Mouse (Mus musculus) stomach, postnatal 0 days (tissue): Measurements from ENCODE around the gene Ermard. TPM values are rescaled to one million over a fixed set of nuclear protein-coding genes. Genes with fewer than 3 reads are reported as not detected.

Experiments used
- ATAC-seq: fragments of 200-750 bp; cut with Nextera tagmentation; 2 replicates; pipeline ENCODE4 v1.8.0; 2017; ENCODE audit not compliant: low FRiP score, low TSS enrichment
- DNase-seq: peaks from one replicate; pipeline ENCODE4 v3.0.0-alpha.2; 2016; ENCODE audit warnings: low spot score
- H3K27ac ChIP-seq: fragments of 300-500 bp; sonication (generic); replicated peaks from 2 replicates; pipeline ENCODE4 v1.5.1; 2014; ENCODE audit warnings: mild to moderate bottlenecking, control low read depth
- H3K27me3 ChIP-seq: fragments of 300-500 bp; sonication (generic); 2 replicates; pipeline ENCODE4 v1.6.1; 2014; ENCODE audit warnings: low read length; ENCODE audit not compliant: control insufficient read depth, insufficient read depth
- H3K36me3 ChIP-seq: fragments of 300-500 bp; sonication (generic); 2 replicates; pipeline ENCODE4 v1.6.1; 2014; ENCODE audit warnings: low read length, mixed read lengths; ENCODE audit not compliant: control insufficient read depth, insufficient read depth
- H3K4me1 ChIP-seq: fragments of 300-500 bp; sonication (generic); replicated peaks from 2 replicates; pipeline ENCODE4 v1.6.1; 2014; ENCODE audit warnings: antibody characterized with exemption; ENCODE audit not compliant: control insufficient read depth, insufficient read depth
- H3K4me2 ChIP-seq: fragments of 300-500 bp; sonication (generic); replicated peaks from 2 replicates; pipeline ENCODE4 v1.6.1; 2014; ENCODE audit warnings: low read depth, mild to moderate bottlenecking, control low read depth, moderate library complexity
- H3K4me3 ChIP-seq: fragments of 300-500 bp; sonication (generic); 2 replicates; pipeline ENCODE4 v1.5.1; 2014; ENCODE audit warnings: low read depth, low read length, control low read depth
- H3K9ac ChIP-seq: fragments of 300-500 bp; sonication (generic); 2 replicates; pipeline ENCODE4 v1.6.1; 2014; ENCODE audit warnings: mild to moderate bottlenecking, low read length, control low read depth, mixed read lengths
- H3K9me3 ChIP-seq: fragments of 300-500 bp; sonication (generic); 2 replicates; pipeline ENCODE4 v1.6.1; 2016; ENCODE audit warnings: low read length; ENCODE audit not compliant: control insufficient read depth
- CTCF ChIP-seq: IDR thresholded peaks from 2 replicates; pipeline ENCODE4 v1.5.1; 2016; ENCODE audit warnings: antibody characterized with exemption, low read depth, mild to moderate bottlenecking, moderate library complexity
- EP300 ChIP-seq: optimal IDR thresholded peaks from 2 replicates; pipeline ENCODE3; 2016; ENCODE audit warnings: antibody characterized with exemption
- WGBS: fragments of 180-500 bp; shearing (Covaris S2); extraction: QIAGEN DNeasy Blood & Tissue Kit; methylation state at CpG from one replicate; pipeline ENCODE4 v1.1.7; 2014; 5-methylcytosine and 5-hydroxymethylcytosine counted together
- polyA plus RNA-seq: library from polyadenylated mRNA; unstranded; fragments of >200 nt; fragmentation: Nextera tagmentation; extraction: Ambion mirVana; gene quantifications from 2 replicates; pipeline ENCODE4 v1.2.1, GENCODE M21; 2015

Ermard gene
- polyA plus RNA-seq, 1 experiment from 2014 or later = 33.3 TPM

GRCm38 (mm10) chr17:15084226-15084848 is 43.3 kb downstream of the Ermard start:
- WGBS = 67% methylated on average over 13 of the region's 13 CpGs
- DNase-seq (no peak), ATAC-seq (peak; percentile 30; the same call in 1 of the 2 replicates)

GRCm38 (mm10) chr17:15085006-15085405 is 44.0 kb downstream of the Ermard start:
- 57% methylated on average over 2 of the region's 2 CpGs for WGBS

More at GRCm38 (mm10) chr17:15084226-15084848, 43.3 kb downstream of the Ermard start:
- H3K9me3 ChIP-seq = no peaks in the 10 kb centered on the region
- H3K9ac ChIP-seq = no peak overlapping the region
- H3K4me2 ChIP-seq = no peak overlapping the region
- H3K27ac ChIP-seq = no peak overlapping the region
- TF ChIP-seq CTCF = no peak
- TF ChIP-seq EP300 = no peak
- no peaks in the 10 kb centered on the region for H3K4me1 ChIP-seq
- H3K4me3 ChIP-seq = no peak overlapping the region
- no peaks in the 10 kb centered on the region for H3K27me3 ChIP-seq
- no peaks in the 10 kb centered on the region for H3K36me3 ChIP-seq

GRCm38 (mm10) chr17:15088166-15088565 is 47.2 kb downstream of the Ermard start:
- H3K4me3 ChIP-seq = no peak overlapping the region
- 21% methylated on average over 2 of the region's 2 CpGs for WGBS
- H3K9ac ChIP-seq = no peak overlapping the region
- no peaks in the 10 kb centered on the region for H3K27me3 ChIP-seq
- ATAC-seq (peak; percentile 55; the same call in 1 of the 2 replicates), DNase-seq (peak; percentile 35)
- H3K36me3 ChIP-seq = no peaks in the 10 kb centered on the region
- no peak for TF ChIP-seq CTCF
- no peak overlapping the region for H3K4me2 ChIP-seq
- H3K9me3 ChIP-seq = no peaks in the 10 kb centered on the region
- H3K4me1 ChIP-seq = no peaks in the 10 kb centered on the region
- H3K27ac ChIP-seq = no peak overlapping the region

More at GRCm38 (mm10) chr17:15085006-15085405, 44.0 kb downstream of the Ermard start:
- ATAC-seq (no peak), DNase-seq (no peak)
- no peaks in the 10 kb centered on the region for H3K27me3 ChIP-seq
- H3K27ac ChIP-seq = no peak overlapping the region
- TF ChIP-seq EP300 = no peak
- TF ChIP-seq CTCF = no peak
- no peaks in the 10 kb centered on the region for H3K9me3 ChIP-seq
- no peak overlapping the region for H3K4me3 ChIP-seq
- no peaks in the 10 kb centered on the region for H3K4me1 ChIP-seq
- no peak overlapping the region for H3K4me2 ChIP-seq
- H3K9ac ChIP-seq = no peak overlapping the region
- H3K36me3 ChIP-seq = no peaks in the 10 kb centered on the region

- no peaks in the 10 kb centered on the region for H3K36me3 ChIP-seq
- no peak overlapping the region for H3K27ac ChIP-seq
- DNase-seq (no peak), ATAC-seq (no peak)
- no peaks in the 10 kb centered on the region for H3K9me3 ChIP-seq
- H3K9ac ChIP-seq = no peak overlapping the region
- no peaks in the 10 kb centered on the region for H3K4me1 ChIP-seq
- H3K4me3 ChIP-seq = no peak overlapping the region
- no peak for TF ChIP-seq EP300
- TF ChIP-seq CTCF = no peak
- no peak overlapping the region for H3K4me2 ChIP-seq
- 50% methylated on average over 8 of the region's 8 CpGs for WGBS
- H3K27me3 ChIP-seq = no peaks in the 10 kb centered on the region
Measured at GRCm38 (mm10) chr17:15088591-15089001, 47.6 kb downstream of the Ermard start.

- DNase-seq (no peak), ATAC-seq (no peak)
- Histone ChIP-seq H3K27ac (no peak overlapping the region), H3K36me3 (no peaks in the 10 kb centered on the region), H3K27me3 (no peaks in the 10 kb centered on the region), H3K4me1 (no peaks in the 10 kb centered on the region), H3K4me2 (no peak overlapping the region), H3K9ac (no peak overlapping the region), H3K4me3 (no peak overlapping the region), H3K9me3 (no peaks in the 10 kb centered on the region)
- 83% methylated on average over 3 of the region's 3 CpGs for WGBS
- no peak for TF ChIP-seq EP300
- TF ChIP-seq CTCF = no peak; the same call in 1 of the 2 replicates
Measured at GRCm38 (mm10) chr17:15091739-15092138, 50.7 kb downstream of the Ermard start.

GRCm38 (mm10) chr17:15093523-15093922 is 52.5 kb downstream of the Ermard start:
- TF ChIP-seq EP300 (no peak), CTCF (no peak)
- DNase-seq (no peak), ATAC-seq (no peak)
- Histone ChIP-seq H3K27me3 (no peaks in the 10 kb centered on the region), H3K9ac (no peak overlapping the region), H3K4me3 (no peak overlapping the region), H3K9me3 (no peaks in the 10 kb centered on the region), H3K27ac (no peak overlapping the region), H3K36me3 (no peaks in the 10 kb centered on the region), H3K4me2 (no peak overlapping the region), H3K4me1 (no peaks in the 10 kb centered on the region)
- 23% methylated on average over 3 of the region's 3 CpGs for WGBS
